Mouse (Mus musculus) intestine, postnatal 0 days (tissue): ENCODE measurements around the gene Plekhg1. TPM values are rescaled to one million over a fixed set of nuclear protein-coding genes. Genes with fewer than 3 reads are reported as not detected.

Source experiments
- ATAC-seq: fragments of 200-750 bp; cut with Nextera tagmentation; 2 replicates; pipeline ENCODE4 v1.8.0; 2017; ENCODE audit warnings: mild to moderate bottlenecking, moderate TSS enrichment, moderate library complexity
- H3K27ac ChIP-seq: fragments of 300-500 bp; sonication (generic); 2 replicates; pipeline ENCODE4 v1.5.1; 2014; ENCODE audit warnings: mild to moderate bottlenecking, low read depth, low read length, moderate library complexity
- H3K27me3 ChIP-seq: fragments of 300-500 bp; sonication (generic); replicated peaks from 2 replicates; pipeline ENCODE4 v1.6.1; 2014; ENCODE audit warnings: low read length, mixed read lengths; ENCODE audit not compliant: control insufficient read depth, insufficient read depth
- H3K36me3 ChIP-seq: fragments of 300-500 bp; sonication (generic); 2 replicates; pipeline ENCODE4 v1.6.1; 2014; ENCODE audit warnings: mild to moderate bottlenecking, moderate library complexity; ENCODE audit not compliant: control insufficient read depth, insufficient read depth
- H3K4me1 ChIP-seq: fragments of 300-500 bp; sonication (generic); replicated peaks from 2 replicates; pipeline ENCODE4 v1.6.1; 2014; ENCODE audit warnings: antibody characterized with exemption, low read length, mixed read lengths; ENCODE audit not compliant: control insufficient read depth, insufficient read depth
- H3K4me2 ChIP-seq: fragments of 300-500 bp; sonication (generic); replicated peaks from 2 replicates; pipeline ENCODE4 v1.6.1; 2014; ENCODE audit warnings: low read depth, mild to moderate bottlenecking, moderate library complexity
- H3K4me3 ChIP-seq: fragments of 300-500 bp; sonication (generic); 2 replicates; pipeline ENCODE4 v1.5.1; 2014; ENCODE audit warnings: low read depth, low read length
- H3K9ac ChIP-seq: fragments of 300-500 bp; sonication (generic); 2 replicates; pipeline ENCODE4 v1.6.1; 2014; ENCODE audit warnings: mild to moderate bottlenecking, low read depth, low read length
- H3K9me3 ChIP-seq: fragments of 300-500 bp; sonication (generic); 2 replicates; pipeline ENCODE4 v1.6.1; 2016; ENCODE audit warnings: mixed run types; ENCODE audit not compliant: control insufficient read depth
- CTCF ChIP-seq: sonication (generic); IDR thresholded peaks from 2 replicates; pipeline ENCODE4 v1.5.1; 2016; ENCODE audit warnings: low read depth, mild to moderate bottlenecking, control low read depth, antibody characterized with exemption, moderate library complexity
- WGBS: fragments of 180-500 bp; shearing (Covaris S2); extraction: QIAGEN DNeasy Blood & Tissue Kit; methylation state at CpG from one replicate; pipeline ENCODE4 v1.1.7; 2014; 5-methylcytosine and 5-hydroxymethylcytosine counted together
- polyA plus RNA-seq: library from polyadenylated mRNA; unstranded; fragments of >200 nt; fragmentation: Nextera tagmentation; extraction: Ambion mirVana; gene quantifications from 2 replicates; pipeline ENCODE4 v1.2.1, GENCODE M21; 2015

The Plekhg1 gene
- polyA plus RNA-seq, 1 experiment from 2014 or later, result 2.1 TPM

DNA sequence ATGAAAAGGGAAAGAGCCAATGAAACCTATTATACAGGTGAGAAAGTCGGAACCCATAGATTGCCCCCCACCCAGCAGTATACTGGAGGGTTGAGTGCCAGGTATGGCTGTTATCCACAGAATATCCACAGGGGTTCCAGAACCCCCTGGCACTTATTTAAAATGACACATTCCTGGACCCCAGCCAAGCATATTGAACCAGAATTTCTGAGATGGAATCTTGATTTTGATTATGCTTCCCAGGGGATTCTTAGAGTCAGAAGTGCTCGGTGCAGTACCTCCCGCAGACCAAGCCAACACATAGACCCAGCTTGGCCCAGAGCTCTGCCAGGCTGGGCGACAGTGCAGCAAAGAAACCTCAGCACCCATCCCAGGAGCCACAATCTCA lies 236.5 kb downstream of the Plekhg1 start:
- TF ChIP-seq CTCF, result no peak
- Histone ChIP-seq H3K4me1 (no peaks in the 10 kb centered on the region; the same call in 1 of the 2 replicates), H3K27me3 (no peaks in the 10 kb centered on the region), H3K9ac (no peak overlapping the region), H3K9me3 (no peaks in the 10 kb centered on the region), H3K4me3 (no peak overlapping the region), H3K27ac (no peak overlapping the region), H3K4me2 (no peak overlapping the region), H3K36me3 (peaks cover 7% of the 10 kb centered on the region; the same call in 1 of the 2 replicates)
- no peak for ATAC-seq
- 74% methylated on average over 4 of the region's 4 CpGs for WGBS

DNA sequence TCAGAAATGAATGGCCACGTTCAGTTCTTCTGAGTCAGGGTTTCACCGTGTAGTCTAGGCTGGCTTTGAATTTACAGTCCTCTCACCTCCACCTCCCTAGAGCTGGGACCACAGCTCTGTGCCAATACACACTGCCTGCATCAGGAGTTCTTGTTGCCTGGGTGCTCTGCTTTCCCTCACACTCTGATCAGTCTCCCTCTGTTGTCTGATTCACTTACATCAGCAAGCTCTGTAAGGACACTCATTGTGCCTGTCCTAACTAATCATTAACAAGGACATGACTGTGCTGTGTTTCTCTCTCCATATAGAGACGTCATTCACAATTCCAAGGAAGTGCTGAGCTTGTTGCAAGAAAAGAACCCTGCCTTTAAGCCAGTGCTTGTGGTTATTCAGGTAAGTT lies 238.2 kb downstream of the Plekhg1 start:
- Histone ChIP-seq H3K36me3 (peaks cover 7% of the 10 kb centered on the region), H3K4me1 (no peaks in the 10 kb centered on the region), H3K27ac (peak overlapping the region; percentile 76), H3K9me3 (no peaks in the 10 kb centered on the region), H3K27me3 (no peaks in the 10 kb centered on the region), H3K4me2 (peak overlapping the region; percentile 44), H3K9ac (no peak overlapping the region), H3K4me3 (no peak overlapping the region)
- TF ChIP-seq CTCF, result 0 out of 2 replicates have a peak, but pooled peaks have one; percentile 9
- peak; percentile 83 for ATAC-seq
- 32% methylated on average over 3 of the region's 3 CpGs for WGBS

DNA sequence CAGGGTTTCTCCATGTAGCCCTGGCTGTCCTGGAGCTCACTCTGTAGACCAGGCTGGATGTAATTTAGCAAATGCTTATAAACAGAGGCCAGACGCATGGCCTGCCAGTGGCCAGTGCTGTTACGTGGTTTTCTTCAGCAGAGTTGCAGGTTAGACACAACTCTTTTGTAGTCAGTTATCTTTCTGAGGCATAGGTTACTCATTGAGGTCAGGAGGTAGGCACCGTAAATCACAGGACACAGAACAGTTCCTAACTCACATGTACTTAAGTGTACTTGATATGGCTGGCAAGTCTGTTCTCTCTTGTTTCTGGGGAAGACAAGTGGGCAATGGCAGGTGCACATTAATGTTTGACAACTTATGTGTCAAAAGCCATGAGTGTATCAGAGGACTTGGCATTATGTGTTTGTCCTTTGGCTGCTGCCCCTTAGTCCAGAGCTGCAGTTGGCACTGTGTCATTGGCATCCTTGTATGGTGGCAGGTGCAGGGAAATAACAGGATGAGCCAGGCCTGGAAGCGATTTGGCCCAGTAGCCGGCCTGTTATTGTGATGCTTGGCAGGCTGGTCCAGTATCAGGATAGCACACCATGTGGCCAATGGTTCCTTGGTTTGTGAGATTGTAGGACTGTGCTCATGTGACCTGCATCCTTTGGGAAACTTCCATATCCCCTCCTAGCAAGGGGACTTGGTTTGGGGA lies 238.8 kb downstream of the Plekhg1 start:
- Histone ChIP-seq H3K36me3 (peaks cover 7% of the 10 kb centered on the region), H3K27ac (peak overlapping the region; percentile 76), H3K4me3 (no peak overlapping the region), H3K9me3 (no peaks in the 10 kb centered on the region), H3K4me2 (peak overlapping the region; percentile 44), H3K27me3 (no peaks in the 10 kb centered on the region), H3K9ac (no peak overlapping the region), H3K4me1 (no peaks in the 10 kb centered on the region)
- no peak for TF ChIP-seq CTCF
- peak; percentile 50 for ATAC-seq
- 61% methylated on average over 5 of the region's 5 CpGs for WGBS

DNA sequence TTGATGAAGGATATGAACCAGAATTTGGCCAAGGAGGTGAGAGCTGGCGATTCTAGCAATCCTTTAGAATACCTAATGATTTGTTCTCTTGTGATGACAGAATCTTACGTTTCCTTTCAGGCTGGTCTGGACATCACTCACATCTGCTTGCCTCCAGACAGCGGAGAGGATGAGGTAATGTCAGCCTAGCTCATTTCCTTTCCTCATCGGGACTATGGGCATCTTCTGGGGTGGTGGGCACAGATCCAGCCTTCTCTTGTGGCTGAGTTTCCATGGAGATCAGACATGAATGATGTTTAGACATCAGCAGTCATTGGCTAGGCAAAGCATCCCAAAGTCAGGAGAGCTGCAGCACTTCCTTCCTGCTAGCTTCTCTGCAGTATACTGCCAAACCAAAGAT lies 240.1 kb downstream of the Plekhg1 start:
- Histone ChIP-seq H3K4me3 (no peak overlapping the region), H3K27ac (no peak overlapping the region), H3K9ac (no peak overlapping the region), H3K36me3 (peaks cover 10% of the 10 kb centered on the region), H3K4me1 (no peaks in the 10 kb centered on the region), H3K4me2 (no peak overlapping the region), H3K9me3 (no peaks in the 10 kb centered on the region), H3K27me3 (no peaks in the 10 kb centered on the region)
- ATAC-seq, result no peak
- no peak for TF ChIP-seq CTCF
- 85% methylated on average over 4 of the region's 4 CpGs for WGBS

DNA sequence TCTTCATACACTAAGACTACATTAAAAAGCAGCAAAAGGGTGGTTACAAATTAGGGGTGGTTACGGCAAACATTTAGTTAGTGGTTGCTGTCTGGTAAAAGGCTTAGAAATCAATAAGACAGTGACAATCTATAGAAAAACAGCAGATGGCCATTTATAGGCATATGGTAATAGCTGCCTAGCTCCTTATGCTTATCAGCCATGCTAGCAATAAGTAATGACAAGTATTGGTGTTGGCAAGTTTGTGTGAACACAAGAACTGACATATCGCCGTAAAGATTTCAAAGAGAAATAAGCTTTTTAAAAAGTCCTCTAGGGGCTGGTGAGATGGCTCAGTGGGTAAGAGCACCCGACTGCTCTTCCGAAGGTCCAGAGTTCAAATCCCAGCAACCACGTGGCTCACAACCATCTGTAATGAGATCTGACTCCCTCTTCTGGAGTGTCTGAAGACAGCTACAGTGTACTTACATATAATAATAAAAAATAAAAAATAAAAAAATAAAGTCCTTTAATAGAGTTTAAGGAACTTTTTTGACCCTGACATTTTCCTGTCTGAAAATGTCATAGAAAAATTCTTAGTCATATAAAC lies 250.2 kb downstream of the Plekhg1 start:
- no peak for TF ChIP-seq CTCF
- WGBS, result 89% methylated on average over 6 of the region's 6 CpGs
- H3K4me3 ChIP-seq, result no peak overlapping the region

DNA sequence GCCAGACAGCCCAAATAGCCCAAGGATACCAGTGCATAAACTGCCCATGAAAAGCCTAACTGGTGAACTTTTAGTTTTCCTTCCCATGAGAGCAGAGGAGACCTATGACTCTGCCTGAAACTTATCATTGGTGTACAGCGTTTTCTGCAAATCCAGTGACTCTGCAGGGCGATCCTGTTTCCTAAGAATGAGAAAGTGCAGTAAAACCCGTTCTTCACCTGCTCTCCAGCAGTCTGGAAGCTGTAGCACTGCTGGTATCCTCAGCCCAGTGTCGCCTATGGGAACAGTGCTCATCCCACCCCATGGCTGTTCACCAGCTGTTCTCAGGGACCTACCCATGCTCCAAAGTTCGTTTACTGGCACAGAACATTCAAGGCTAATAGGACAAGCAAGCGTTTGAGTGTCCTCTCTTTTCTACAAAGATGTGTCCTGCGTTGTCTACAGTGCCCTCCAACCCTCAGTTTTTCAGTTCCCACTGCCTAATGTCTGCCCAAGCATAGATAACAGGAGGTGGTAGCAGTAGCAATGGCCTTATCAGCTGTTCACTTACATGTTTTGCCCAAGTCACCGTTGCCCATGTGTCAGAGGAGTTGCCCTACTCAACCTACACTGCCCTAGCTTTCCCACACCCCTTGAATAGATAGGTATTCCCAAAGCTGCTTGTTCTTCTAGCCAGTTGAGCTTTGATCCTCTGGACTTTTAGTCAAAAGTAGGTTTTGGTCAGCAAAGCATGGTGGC lies 253.4 kb downstream of the Plekhg1 start:
- no peaks in the 10 kb centered on the region for H3K9me3 ChIP-seq
- H3K27me3 ChIP-seq, result no peaks in the 10 kb centered on the region
- H3K4me3 ChIP-seq, result no peak overlapping the region
- ATAC-seq, result no peak
- no peak for TF ChIP-seq CTCF
- peaks cover 18% of the 10 kb centered on the region for H3K36me3 ChIP-seq
- no peak overlapping the region for H3K27ac ChIP-seq
- no peaks in the 10 kb centered on the region for H3K4me1 ChIP-seq
- H3K9ac ChIP-seq, result no peak overlapping the region
- whole genome bisulfite sequencing, result 80% methylated on average over 8 of the region's 8 CpGs
- H3K4me2 ChIP-seq, result no peak overlapping the region

More for the DNA sequence above, 250.2 kb downstream of the Plekhg1 start:
- no peaks in the 10 kb centered on the region for H3K27me3 ChIP-seq
- peaks cover 18% of the 10 kb centered on the region for H3K36me3 ChIP-seq
- H3K9me3 ChIP-seq, result no peaks in the 10 kb centered on the region
- H3K4me2 ChIP-seq, result no peak overlapping the region
- H3K9ac ChIP-seq, result no peak overlapping the region
- ATAC-seq, result no peak
- H3K27ac ChIP-seq, result no peak overlapping the region
- no peaks in the 10 kb centered on the region for H3K4me1 ChIP-seq
